Mouse (Mus musculus): Measurements from ENCODE around the gene Exosc5.

The Exosc5 gene

DNA sequence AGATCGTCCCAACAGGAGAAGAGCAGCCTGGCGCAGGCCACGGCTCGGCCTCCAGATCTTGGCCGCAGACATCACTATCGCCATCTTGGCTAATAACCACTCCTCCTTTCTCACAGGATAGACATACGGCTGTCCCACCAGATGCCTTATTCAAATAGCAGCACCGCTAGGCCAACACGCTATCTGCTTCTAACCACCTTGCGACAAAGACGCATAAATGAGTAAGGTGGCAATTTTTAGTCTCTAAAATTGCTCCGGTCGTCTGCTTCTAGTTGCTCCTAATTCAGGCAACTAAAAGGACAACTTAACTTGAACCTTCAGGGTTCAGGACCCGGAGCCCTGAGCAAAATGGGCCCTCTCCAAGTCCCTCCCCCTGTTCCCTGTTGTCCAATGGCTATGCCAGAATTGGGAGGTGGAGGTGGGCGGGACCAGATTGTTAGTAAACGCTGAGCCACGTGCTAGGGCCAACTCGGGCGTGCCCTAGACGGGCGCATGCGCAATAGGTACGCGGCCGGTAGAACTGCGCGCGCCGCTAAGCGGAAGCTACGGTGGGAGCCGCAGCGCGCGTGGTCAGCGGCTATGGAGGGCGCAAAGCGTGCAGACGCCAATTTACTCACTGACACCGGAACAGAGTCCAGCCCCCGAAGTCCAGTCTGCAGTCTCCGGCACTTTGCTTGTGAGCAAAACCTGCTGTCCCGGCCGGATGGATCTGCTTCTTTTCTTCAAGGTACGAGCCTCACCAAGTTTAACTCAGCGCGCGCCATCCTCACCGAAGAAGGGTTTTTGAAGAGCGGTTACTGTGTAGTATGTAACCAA, at the start of gene Exosc5, which contains the start of gene Bckdha:
Exosc5 (plus strand) TSS at position 508 of the 816 bp plus-strand sequence.
Bckdha (minus strand) TSS at position 325 of the 816 bp plus-strand sequence.
- peak; percentile 24; the same call in 1 of the 2 replicates for TF ChIP-seq GATA4 (IDR thresholded peaks at IDR 0.05; ENCODE audit: insufficient replicate concordance, low read length)

DNA sequence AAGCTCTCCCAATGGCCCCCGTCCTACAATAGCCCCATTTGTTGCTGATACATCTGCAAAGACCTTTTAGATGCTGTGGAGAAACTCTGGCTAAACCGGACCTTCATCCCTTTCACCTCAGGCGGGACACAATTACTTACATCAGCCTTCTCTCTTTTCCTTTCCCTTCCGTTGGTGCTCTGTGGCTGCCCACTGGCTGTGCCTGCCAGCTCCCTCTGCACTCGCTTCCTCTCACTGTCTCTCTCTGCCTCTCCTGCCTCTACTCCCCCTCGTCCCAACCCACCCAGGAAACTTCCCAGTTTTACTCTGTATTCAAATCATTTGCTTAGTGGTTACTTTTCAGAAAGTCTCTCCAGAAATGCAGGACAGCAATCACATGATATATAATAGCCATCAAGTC, 48.9 kb upstream of the Exosc5 start:
- TF ChIP-seq GATA4 (IDR thresholded peaks at IDR 0.05; ENCODE audit: insufficient replicate concordance, low read length), result no peak

DNA sequence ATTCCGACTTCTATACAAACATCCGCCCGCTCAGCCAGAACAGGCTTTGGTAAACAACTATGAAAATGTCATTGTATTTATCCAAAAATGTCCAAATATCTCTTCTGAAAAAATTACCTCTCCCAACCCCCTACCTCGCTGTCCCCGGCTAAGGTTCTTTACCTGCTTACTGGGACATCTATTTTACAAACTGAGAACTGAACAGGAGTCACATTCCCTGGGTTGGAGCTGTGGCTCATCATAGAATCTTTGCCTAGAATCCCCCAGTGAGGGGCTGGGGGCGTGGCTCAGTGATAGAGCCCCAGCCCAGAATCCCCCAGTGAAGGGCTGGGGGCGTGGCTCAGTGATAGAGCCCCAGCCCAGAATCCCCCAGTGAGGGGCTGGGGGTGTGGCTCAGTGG, 47.5 kb upstream of the Exosc5 start:
- no peak for TF ChIP-seq GATA4 (IDR thresholded peaks at IDR 0.05; ENCODE audit: insufficient replicate concordance, low read length)

DNA sequence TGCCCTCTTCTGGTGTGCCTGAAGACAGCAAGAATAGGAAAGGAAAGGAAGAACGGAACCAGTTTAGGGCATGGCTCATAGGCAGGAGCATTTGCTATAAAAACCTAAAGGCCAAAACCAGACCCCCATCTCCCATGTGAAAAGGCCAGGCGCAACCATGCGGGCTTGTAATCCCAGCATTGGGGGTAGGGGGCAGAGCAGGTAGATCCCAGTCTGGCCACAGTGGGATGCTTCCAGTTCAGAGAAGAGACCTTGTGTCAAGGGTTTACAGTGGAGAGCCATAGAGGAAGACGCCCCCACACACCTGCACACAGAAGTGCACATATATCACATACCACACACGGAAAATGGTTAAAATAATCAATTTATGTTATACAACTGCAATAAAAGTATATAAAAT, 44.9 kb upstream of the Exosc5 start:
- no peak for TF ChIP-seq GATA4 (IDR thresholded peaks at IDR 0.05; ENCODE audit: insufficient replicate concordance, low read length)

DNA sequence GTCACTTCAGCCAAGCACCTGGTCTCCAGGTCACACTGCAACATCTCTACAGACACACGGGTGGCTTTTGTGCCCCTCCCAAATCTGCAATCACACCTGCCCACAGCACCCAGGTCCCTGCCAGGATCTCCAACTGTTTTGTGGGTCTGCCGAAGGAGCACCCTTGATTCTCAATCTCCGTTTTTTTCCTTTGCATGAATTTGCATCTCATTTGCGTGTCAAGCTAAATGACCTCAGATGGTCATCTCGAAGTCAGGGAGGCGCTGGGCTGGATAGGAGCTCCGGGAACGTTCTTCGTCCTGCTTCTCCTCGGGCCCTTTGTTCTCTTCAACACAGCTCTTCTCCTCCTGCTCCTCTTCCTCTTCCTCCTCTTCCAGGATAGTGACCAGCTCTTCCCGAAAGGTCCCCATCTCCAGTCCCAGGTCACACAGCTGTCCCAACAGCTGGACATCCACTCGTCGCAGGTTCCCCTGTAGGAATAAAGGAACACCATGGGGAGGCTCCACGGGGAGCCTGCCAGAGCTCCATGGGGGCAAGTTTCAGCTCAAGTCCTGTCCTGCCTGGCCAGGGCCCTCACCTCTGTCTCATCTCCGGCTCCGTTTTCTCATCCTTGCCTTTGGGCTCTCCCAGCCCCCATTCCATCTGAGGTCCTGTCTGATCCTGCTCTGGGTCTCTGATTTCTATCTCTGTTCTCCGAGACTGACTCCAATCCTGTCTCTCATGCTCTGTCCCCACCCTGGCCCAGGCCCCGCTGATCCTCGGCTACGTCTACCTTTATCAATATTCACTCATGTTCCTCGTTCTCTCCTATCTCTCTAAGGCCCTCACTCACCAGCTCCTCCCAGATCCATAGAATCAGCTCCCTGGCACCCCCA, 43.9 kb upstream of the Exosc5 start:
- no peak for TF ChIP-seq GATA4 (IDR thresholded peaks at IDR 0.05; ENCODE audit: insufficient replicate concordance, low read length)

DNA sequence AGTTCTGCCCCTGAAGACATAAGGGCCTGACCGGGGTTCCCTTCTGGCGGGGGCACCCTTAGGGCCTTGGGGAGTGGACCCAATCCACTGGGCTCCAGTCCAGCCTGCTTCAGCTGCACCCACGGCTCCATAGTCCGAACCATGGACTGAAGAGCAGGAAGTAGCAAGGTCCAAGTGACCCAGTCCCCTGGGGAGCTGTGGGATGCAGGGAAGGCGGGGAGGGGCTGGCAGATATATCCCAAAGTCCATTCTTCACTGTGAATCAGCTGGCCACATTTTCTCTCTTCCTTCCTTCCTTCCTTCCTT, 43.3 kb upstream of the Exosc5 start, which contains the start of gene Erich4:
Erich4 (minus strand) TSS at position 187 of the 306 bp plus-strand sequence.
- TF ChIP-seq GATA4 (IDR thresholded peaks at IDR 0.05; ENCODE audit: insufficient replicate concordance, low read length), result no peak

DNA sequence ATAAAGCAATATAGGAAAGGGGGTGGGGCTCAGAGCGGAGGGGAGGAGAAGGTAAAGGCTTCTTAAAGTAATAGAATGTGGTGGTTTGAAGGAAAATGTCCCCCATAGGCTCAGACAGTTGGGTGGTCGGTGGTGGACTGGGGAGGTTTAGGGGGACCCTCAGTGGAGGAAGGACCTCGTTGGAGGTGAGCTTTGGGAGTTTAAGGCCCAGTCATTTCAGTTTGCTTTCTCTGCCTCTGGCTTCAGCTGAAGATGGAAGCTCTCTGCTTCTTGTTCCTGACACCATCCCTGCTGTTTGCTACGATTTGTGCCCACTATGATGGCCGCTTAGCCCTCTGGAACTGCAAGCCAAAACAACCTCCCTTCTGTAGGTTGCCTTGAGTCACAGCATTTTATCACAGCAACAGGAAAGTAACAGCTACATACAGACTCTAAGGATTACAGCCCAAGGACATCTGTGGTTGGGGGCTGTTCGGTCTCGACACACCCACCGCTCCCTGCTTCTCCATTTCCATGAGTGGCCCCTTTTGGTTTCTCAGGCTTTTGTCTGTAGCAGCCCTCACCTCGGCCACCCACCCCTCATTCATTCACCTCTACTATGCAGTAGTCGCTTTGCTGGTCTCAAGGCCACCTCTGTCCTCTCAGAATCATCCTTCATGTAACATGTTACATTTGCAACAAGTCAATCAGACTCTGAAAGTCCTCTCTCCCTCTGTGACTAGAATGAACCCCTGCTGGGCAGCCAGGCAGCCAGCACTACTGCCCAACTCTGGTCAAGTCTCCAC, 41.4 kb upstream of the Exosc5 start:
- no peak for TF ChIP-seq GATA4 (IDR thresholded peaks at IDR 0.05; ENCODE audit: insufficient replicate concordance, low read length)

DNA sequence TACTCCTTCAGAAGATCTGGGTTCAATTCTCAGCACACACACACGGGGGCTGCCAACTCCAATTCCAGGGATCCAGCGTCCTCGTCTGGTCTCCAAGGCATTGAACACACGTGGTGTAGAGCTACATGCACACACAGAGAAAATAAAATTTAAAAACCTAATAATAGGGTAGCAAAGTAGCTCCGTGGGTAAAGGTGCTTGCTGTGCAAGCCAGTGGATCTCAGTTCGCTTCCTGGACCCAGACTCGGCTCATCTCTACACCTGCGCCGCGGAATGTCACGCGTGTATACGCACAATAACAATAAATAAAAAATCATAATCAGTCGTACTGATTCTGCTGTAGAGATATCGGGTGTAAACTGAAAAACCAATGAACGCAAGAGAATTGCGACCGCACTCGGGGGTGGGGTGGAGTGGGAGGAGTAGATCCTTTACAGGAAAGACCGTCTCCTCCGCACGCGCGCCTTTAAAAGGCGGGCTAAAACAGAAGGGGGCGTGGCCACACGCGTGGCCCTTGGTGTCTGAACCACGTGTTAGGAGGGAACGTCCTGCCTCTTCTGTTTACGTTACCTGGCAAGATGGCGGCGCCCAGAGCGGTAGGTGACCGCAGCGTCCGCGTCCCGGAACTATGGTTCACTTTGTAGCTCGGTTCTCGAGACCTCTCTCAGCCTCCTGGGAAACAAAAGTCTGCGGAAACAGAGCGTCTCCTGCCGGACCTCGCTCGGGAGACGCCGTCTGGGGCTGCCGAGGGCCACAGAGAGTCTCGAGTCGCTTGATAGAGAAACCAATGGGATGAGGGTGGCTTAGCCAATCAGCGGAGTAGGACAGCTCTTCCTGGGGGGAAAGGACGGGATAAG, 39.9 kb upstream of the Exosc5 start, which contains the start of gene Dmac2:
Dmac2 (plus strand) TSS at position 550 of the 857 bp plus-strand sequence.
- TF ChIP-seq GATA4 (IDR thresholded peaks at IDR 0.05; ENCODE audit: insufficient replicate concordance, low read length), result no peak

DNA sequence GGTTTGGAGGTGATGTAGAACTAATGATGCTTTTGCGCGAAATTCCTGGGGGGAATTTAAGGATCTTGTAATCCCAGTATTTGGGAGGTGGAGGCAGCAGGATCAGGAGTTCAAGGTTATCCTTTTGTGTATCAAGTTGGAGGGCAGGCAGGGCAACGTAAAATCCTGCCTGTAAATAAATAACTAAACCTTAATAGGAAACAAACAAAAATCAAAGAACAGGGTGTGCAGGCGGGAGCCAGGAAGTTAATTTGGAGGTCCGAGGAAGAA, 39.3 kb upstream of the Exosc5 start:
- TF ChIP-seq GATA4 (IDR thresholded peaks at IDR 0.05; ENCODE audit: insufficient replicate concordance, low read length), result no peak

DNA sequence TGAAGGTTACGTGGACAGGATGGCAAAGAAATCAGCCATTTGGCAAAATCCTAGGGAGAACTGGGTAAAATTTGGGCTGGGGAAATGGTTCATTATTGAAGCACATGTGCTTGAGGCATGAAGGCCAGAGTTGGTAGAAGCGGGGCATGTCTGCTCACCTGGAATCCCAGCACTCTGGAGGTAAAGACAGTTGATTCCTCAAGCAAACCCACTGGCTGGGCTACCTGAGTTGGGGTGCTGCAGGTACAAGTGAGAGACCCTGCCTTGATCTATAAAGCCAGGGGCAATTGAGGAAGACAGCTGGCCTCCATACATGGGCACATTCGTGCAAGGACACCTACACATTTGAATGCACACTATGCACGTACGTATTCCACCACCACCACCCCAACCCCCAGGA, 38.9 kb upstream of the Exosc5 start:
- TF ChIP-seq GATA4 (IDR thresholded peaks at IDR 0.05; ENCODE audit: insufficient replicate concordance, low read length), result no peak

DNA sequence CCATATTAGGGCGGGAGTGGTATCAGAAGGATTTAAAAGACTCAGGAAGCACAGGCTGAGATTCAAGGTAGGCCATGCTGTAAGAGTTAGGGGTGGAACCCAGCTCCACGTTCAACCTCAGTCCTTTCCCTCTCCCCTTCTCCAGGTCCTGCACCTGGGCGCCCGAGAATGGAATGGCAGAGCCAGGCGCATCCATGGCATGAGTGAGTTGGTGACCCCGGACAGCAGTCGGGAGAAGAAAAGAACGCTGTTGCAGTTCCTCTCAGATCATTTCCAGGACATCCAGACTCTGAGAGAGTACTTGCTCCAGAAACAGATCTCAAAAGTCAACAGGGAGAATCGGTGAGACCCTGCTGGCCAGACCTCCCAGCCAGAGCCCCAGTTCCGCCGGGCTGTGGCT, 38.2 kb upstream of the Exosc5 start:
- no peak for TF ChIP-seq GATA4 (IDR thresholded peaks at IDR 0.05; ENCODE audit: insufficient replicate concordance, low read length)

DNA sequence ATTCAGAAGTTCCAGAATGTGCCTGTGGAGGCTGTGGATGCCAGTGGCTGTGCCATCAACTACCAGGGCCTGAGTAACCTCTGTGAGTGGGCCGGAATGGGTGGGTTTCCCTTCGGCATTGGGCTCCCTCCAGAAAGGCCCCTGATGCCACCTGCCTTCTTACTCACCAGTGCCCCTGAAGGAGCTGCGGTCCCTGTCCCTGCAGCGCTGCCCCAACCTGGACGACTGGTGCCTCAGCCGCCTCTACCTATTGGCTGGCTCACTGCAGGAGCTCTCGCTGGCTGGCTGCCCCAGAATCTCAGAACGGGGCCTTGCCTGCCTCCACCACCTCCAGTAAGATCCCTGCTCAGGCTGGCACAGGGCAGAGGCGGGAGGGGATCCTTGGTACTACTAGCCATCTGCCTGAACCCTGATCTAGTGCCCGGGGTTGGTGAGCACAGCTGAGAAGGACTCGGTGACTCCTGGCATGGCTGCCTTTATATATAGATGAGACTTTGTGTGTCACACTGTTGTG, 35.0 kb upstream of the Exosc5 start:
- TF ChIP-seq GATA4 (IDR thresholded peaks at IDR 0.05; ENCODE audit: insufficient replicate concordance, low read length), result no peak

DNA sequence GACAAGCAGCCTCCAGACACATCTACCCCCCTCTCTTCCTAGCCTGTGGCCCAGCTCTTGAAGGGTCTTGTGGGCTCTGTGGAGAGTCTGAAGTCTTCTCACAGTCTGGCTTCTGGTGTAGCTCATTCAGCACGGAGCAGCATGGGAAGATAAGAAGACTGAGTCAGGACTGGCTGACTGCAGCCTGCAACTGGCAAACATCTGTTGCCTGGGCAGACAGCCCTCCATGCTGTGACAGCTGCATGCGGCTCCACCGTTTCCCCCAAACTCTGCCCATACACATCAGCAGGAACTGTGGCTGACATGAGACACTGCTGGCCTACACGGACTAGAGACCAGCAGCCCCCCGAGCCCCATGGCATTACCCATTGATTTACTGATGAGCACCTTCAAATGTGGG, 34.1 kb upstream of the Exosc5 start:
- TF ChIP-seq GATA4 (IDR thresholded peaks at IDR 0.05; ENCODE audit: insufficient replicate concordance, low read length), result no peak

DNA sequence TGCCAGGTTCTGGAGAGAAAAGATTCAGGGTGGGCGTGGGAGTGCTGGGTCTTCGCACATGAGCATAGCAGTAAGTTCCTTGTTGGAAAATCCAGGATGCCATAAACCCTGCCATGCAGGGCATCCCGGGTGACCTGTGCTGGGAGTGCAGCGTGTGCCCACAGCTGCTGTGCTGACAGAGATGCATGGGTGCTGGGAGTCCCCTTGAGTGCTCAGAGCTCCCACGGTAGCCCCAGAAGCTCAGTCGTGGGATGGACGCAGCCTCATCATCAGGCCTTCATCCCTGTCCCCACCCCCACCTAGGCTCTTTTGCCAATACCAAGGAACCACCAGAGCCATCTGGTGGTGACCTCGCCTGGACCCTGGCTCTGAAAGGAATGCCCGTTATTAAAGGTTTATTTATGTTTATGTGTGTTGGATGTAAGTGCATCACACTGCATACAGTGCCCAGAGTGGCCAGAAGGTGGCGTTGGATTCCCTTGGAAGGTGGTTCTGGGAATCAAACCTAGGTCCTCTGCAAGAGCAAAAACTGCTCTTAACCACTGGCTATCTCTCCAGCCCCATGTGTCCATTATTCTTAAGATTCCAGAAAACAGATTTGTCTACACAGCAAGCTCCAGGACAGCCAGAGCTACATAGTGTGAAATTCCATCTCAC, 33.2 kb upstream of the Exosc5 start:
- no peak for TF ChIP-seq GATA4 (IDR thresholded peaks at IDR 0.05; ENCODE audit: insufficient replicate concordance, low read length)

Measured in liver, adult (tissue).